Mouse (Mus musculus): ENCODE results near the gene Rbm38. TPM values are rescaled to one million over a fixed set of nuclear protein-coding genes. Genes with fewer than 3 reads are reported as not detected.

Gene Rbm38
- polyA plus RNA-seq, 1 experiment from 2014 or later: 350 TPM

DNA sequence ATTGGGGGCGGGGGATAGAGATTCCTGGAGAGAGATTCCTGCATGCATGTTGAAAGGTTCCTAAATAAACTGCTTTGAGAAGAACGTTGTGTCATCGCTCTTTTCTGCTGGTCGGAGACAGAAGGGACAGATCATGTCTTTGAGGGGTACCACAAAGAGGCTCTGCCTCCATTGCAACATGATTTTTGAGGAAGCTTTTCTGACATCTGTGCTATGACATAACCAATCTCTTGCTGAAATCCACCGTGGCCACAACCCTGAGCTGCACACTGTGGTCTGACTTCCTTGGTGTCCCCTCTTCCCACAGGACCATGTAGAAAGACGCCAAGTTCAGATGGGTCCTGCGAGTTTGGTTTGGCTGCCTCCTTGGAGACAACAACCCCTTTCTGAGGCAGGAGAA is 52.6 kb downstream of the Rbm38 start:
- H3K4me2 ChIP-seq (ENCODE audit: low read depth, low read length): no peak overlapping the region
- H3K9ac ChIP-seq (ENCODE audit: low read depth, low read length): no peak overlapping the region
- peak; percentile 50; the same call in 1 of the 2 replicates for ATAC-seq (ENCODE audit: low read depth)
- H3K4me1 ChIP-seq (ENCODE audit: control insufficient read depth, low read depth, low read length): no peaks in the 10 kb centered on the region
- H3K27ac ChIP-seq (ENCODE audit: low read length): no peak overlapping the region; the same call in 1 of the 2 replicates
- H3K36me3 ChIP-seq (ENCODE audit: control insufficient read depth, insufficient read depth): no peaks in the 10 kb centered on the region
- 54% methylated on average over 7 of the region's 7 CpGs for WGBS (ENCODE audit: insufficient replicate concordance)
- 0 out of 2 replicates have a peak overlapping the region, but pooled peaks have one; percentile 5 for H3K4me3 ChIP-seq (ENCODE audit: low read depth, low read length)
- H3K9me3 ChIP-seq (replicated peaks; ENCODE audit: control insufficient read depth, low read length): no peaks in the 10 kb centered on the region
- no peaks in the 10 kb centered on the region for H3K27me3 ChIP-seq (ENCODE audit: control insufficient read depth, insufficient read depth, low read depth, low read length)

- Histone ChIP-seq H3K4me1 (ENCODE audit: control insufficient read depth, low read depth, low read length) (no peaks in the 10 kb centered on the region), H3K4me2 (ENCODE audit: low read depth, low read length) (no peak overlapping the region), H3K9me3 (replicated peaks; ENCODE audit: control insufficient read depth, low read length) (no peaks in the 10 kb centered on the region), H3K36me3 (ENCODE audit: control insufficient read depth, insufficient read depth) (no peaks in the 10 kb centered on the region), H3K27me3 (ENCODE audit: control insufficient read depth, insufficient read depth, low read depth, low read length) (no peaks in the 10 kb centered on the region), H3K4me3 (ENCODE audit: low read depth, low read length) (no peak overlapping the region), H3K9ac (ENCODE audit: low read depth, low read length) (no peak overlapping the region), H3K27ac (ENCODE audit: low read length) (peak overlapping the region; percentile 37; the same call in 1 of the 2 replicates)
- WGBS (ENCODE audit: insufficient replicate concordance): 64% methylated on average over 5 of the region's 5 CpGs
- ATAC-seq (ENCODE audit: low read depth): no peak
Measured at GRCm38 (mm10) chr2:173073666-173074065, 53.4 kb downstream of the Rbm38 start.

DNA sequence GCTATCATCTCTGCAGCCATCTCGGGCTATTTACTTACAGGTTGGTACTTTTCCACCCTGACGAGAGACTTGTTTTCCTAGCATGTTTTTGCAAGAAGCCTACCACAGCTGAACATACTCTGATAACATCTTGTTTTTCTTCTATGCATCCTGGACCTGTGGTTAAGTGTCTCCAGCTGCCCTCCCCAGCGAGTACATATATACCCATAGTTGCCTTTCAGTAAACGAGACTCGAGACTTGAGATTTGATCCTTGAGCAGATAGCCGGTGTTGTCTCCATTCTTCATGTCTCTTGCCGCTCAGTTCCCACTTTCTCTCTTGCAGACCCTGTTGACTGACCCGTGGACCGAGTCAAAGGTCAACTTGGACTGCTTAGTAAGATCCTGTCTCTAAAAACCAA is 56.6 kb downstream of the Rbm38 start:
- Histone ChIP-seq H3K27me3 (ENCODE audit: control insufficient read depth, insufficient read depth, low read depth, low read length) (no peaks in the 10 kb centered on the region), H3K4me2 (ENCODE audit: low read depth, low read length) (no peak overlapping the region), H3K27ac (ENCODE audit: low read length) (no peak overlapping the region), H3K4me1 (ENCODE audit: control insufficient read depth, low read depth, low read length) (peaks cover 4% of the 10 kb centered on the region), H3K36me3 (ENCODE audit: control insufficient read depth, insufficient read depth) (no peaks in the 10 kb centered on the region), H3K9ac (ENCODE audit: low read depth, low read length) (no peak overlapping the region), H3K4me3 (ENCODE audit: low read depth, low read length) (no peak overlapping the region), H3K9me3 (replicated peaks; ENCODE audit: control insufficient read depth, low read length) (no peaks in the 10 kb centered on the region)
- WGBS (ENCODE audit: insufficient replicate concordance): 45% methylated on average over 9 of the region's 9 CpGs
- no peak for ATAC-seq (ENCODE audit: low read depth)

DNA sequence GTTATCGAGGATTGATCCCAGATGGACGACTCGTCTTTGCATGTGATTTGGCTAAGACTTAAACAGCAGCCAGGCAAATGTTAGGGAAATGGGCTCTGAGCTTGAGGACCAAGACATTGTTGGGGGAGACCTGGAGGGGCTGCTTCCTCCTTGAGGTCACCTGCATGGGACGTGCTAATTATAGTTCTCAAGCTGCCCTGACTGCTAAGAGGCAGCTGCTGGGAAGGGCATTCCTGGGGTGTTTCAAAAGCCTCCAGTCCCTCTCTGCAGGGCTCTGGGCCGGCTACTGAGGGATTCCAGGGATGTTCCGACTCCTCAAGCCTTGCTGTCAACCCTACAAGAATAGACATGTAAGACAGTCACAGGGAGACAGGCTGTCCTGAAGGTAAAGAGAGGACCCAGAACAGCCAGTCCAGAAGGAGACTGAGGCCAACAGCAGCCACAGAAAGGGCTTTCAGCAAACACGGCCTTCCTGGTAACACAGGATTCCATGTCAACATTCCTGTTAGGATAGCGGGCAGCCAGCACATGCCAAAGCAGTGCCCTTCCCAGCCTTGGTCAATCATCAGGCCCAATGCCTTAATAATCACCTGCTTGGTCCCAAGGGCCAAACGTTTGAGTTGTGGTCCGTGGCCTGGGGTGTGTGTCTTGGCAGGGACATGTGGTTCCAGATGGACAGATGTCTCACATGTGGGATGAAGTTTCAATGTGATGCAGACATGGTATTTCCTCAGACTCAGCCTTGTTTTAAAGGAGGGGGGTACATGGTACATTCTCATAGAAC is 59.7 kb downstream of the Rbm38 start:
- 55% methylated on average over 10 of the region's 10 CpGs for WGBS (ENCODE audit: insufficient replicate concordance)
- no peak overlapping the region for H3K9ac ChIP-seq (ENCODE audit: low read depth, low read length)
- H3K36me3 ChIP-seq (ENCODE audit: control insufficient read depth, insufficient read depth): no peaks in the 10 kb centered on the region
- peaks cover 15% of the 10 kb centered on the region for H3K4me1 ChIP-seq (ENCODE audit: control insufficient read depth, low read depth, low read length)
- no peaks in the 10 kb centered on the region for H3K27me3 ChIP-seq (ENCODE audit: control insufficient read depth, insufficient read depth, low read depth, low read length)
- H3K27ac ChIP-seq (ENCODE audit: low read length): no peak overlapping the region
- ATAC-seq (ENCODE audit: low read depth): no peak
- no peaks in the 10 kb centered on the region for H3K9me3 ChIP-seq (replicated peaks; ENCODE audit: control insufficient read depth, low read length)
- H3K4me2 ChIP-seq (ENCODE audit: low read depth, low read length): no peak overlapping the region
- no peak overlapping the region for H3K4me3 ChIP-seq (ENCODE audit: low read depth, low read length)

DNA sequence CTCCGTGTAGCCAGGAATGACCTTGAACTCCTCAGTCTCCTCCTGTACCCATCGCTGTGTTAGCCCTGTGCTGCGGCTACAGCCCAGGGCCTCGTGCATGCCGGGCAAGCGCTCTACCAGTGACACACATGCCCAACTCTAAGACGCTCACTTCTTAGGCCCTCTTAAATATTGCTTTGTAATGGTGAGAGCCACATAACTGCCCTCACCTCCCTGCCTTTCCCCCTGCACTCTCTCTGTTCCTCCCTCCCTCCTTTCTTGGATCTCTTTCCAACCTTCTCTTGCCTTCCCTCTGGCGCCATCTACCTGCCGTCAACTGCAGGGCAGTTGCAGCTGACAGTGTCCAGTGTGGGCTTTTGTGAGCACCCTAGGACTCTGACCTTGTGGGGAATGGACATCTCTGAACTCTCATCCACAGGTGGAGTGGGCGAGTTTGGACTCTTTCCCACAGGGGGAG is 60.5 kb downstream of the Rbm38 start:
- Histone ChIP-seq H3K27ac (ENCODE audit: low read length) (no peak overlapping the region), H3K9ac (ENCODE audit: low read depth, low read length) (no peak overlapping the region), H3K36me3 (ENCODE audit: control insufficient read depth, insufficient read depth) (no peaks in the 10 kb centered on the region), H3K4me3 (ENCODE audit: low read depth, low read length) (no peak overlapping the region), H3K9me3 (replicated peaks; ENCODE audit: control insufficient read depth, low read length) (no peaks in the 10 kb centered on the region), H3K4me1 (ENCODE audit: control insufficient read depth, low read depth, low read length) (peaks cover 15% of the 10 kb centered on the region), H3K4me2 (ENCODE audit: low read depth, low read length) (no peak overlapping the region), H3K27me3 (ENCODE audit: control insufficient read depth, insufficient read depth, low read depth, low read length) (no peaks in the 10 kb centered on the region)
- ATAC-seq (ENCODE audit: low read depth): peak; percentile 72
- 28% methylated on average over 10 of the region's 10 CpGs for WGBS (ENCODE audit: insufficient replicate concordance)

GRCm38 (mm10) chr2:173082706-173083105 is 62.4 kb downstream of the Rbm38 start:
- Histone ChIP-seq H3K27me3 (ENCODE audit: control insufficient read depth, insufficient read depth, low read depth, low read length) (no peaks in the 10 kb centered on the region), H3K27ac (ENCODE audit: low read length) (no peak overlapping the region), H3K4me3 (ENCODE audit: low read depth, low read length) (no peak overlapping the region), H3K4me2 (ENCODE audit: low read depth, low read length) (no peak overlapping the region), H3K9ac (ENCODE audit: low read depth, low read length) (no peak overlapping the region), H3K36me3 (ENCODE audit: control insufficient read depth, insufficient read depth) (no peaks in the 10 kb centered on the region), H3K4me1 (ENCODE audit: control insufficient read depth, low read depth, low read length) (peaks cover 15% of the 10 kb centered on the region), H3K9me3 (replicated peaks; ENCODE audit: control insufficient read depth, low read length) (no peaks in the 10 kb centered on the region)
- 44% methylated on average over 3 of the region's 3 CpGs for WGBS (ENCODE audit: insufficient replicate concordance)
- no peak for ATAC-seq (ENCODE audit: low read depth)

GRCm38 (mm10) chr2:173083106-173083505 is 62.8 kb downstream of the Rbm38 start:
- WGBS (ENCODE audit: insufficient replicate concordance): 51% methylated on average over 9 of the region's 9 CpGs
- H3K9ac ChIP-seq (ENCODE audit: low read depth, low read length): no peak overlapping the region
- H3K4me1 ChIP-seq (ENCODE audit: control insufficient read depth, low read depth, low read length): peaks cover 15% of the 10 kb centered on the region
- no peak for ATAC-seq (ENCODE audit: low read depth)
- peak overlapping the region; percentile 30 for H3K4me2 ChIP-seq (ENCODE audit: low read depth, low read length)
- no peak overlapping the region for H3K27ac ChIP-seq (ENCODE audit: low read length)
- H3K4me3 ChIP-seq (ENCODE audit: low read depth, low read length): no peak overlapping the region
- H3K27me3 ChIP-seq (ENCODE audit: control insufficient read depth, insufficient read depth, low read depth, low read length): no peaks in the 10 kb centered on the region
- no peaks in the 10 kb centered on the region for H3K9me3 ChIP-seq (replicated peaks; ENCODE audit: control insufficient read depth, low read length)
- no peaks in the 10 kb centered on the region for H3K36me3 ChIP-seq (ENCODE audit: control insufficient read depth, insufficient read depth)

DNA sequence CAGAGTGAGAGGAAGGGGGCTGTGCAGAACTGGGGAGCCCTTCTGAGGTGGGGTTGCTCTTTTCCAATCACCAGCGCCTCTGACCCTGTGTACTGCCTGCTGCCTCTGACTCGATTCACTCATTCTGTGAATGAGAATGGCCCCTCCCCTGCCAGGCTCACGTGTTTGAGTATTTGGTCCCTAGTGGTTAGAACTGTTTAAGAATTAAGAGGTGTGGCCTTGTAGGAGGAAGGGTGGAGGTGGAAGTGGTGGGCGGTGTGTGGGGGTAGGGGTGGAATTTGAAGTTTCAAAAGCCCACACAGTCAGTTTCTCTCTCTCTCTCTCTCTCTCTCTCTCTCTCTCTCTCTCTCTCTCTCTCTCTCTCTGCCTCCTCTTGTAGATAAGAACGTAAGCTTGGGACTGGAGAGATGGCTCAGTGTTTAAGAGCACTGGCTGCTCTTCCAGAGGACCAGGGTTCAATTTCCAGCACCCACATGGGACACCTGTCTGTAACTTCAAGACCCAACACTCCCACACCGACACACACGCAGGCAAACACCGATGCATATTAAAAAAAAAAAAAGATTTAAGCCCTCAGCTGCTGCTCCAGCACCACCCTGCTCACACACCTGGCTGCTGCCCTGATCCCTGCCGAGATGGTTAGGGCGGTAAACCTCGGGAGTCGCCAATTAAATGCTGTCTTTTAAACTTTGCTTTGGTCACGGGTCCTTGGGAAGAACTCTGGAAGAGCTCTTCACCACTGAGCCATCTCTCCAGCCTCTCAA is 63.6 kb downstream of the Rbm38 start:
- H3K36me3 ChIP-seq (ENCODE audit: control insufficient read depth, insufficient read depth): no peaks in the 10 kb centered on the region
- no peaks in the 10 kb centered on the region for H3K27me3 ChIP-seq (ENCODE audit: control insufficient read depth, insufficient read depth, low read depth, low read length)
- H3K4me3 ChIP-seq (ENCODE audit: low read depth, low read length): no peak overlapping the region
- peak; percentile 61 for ATAC-seq (ENCODE audit: low read depth)
- no peak overlapping the region for H3K27ac ChIP-seq (ENCODE audit: low read length)
- 11% methylated on average over 13 of the region's 13 CpGs for WGBS (ENCODE audit: insufficient replicate concordance)
- peaks cover 15% of the 10 kb centered on the region for H3K4me1 ChIP-seq (ENCODE audit: control insufficient read depth, low read depth, low read length)
- H3K9ac ChIP-seq (ENCODE audit: low read depth, low read length): no peak overlapping the region
- H3K9me3 ChIP-seq (replicated peaks; ENCODE audit: control insufficient read depth, low read length): no peaks in the 10 kb centered on the region
- peak overlapping the region; percentile 30 for H3K4me2 ChIP-seq (ENCODE audit: low read depth, low read length)

Measured in liver, embryonic 16.5 days (tissue).